Mouse (Mus musculus) olfactory bulb, adult 2 months (tissue): Measurements from ENCODE around the gene Atp5s. TPM values are rescaled to one million over a fixed set of nuclear protein-coding genes. Genes with fewer than 3 reads are reported as not detected.

Source experiments
- H3K27ac ChIP-seq: fragments of 200-500 bp; 2 replicates; pipeline ENCODE4 v1.5.1; 2012; ENCODE audit warnings: low read depth, low read length; ENCODE audit not compliant: insufficient read depth
- H3K4me1 ChIP-seq: fragments of 200-500 bp; 2 replicates; pipeline ENCODE4 v1.6.1; 2012; ENCODE audit warnings: low read length; ENCODE audit not compliant: control insufficient read depth, insufficient read depth
- H3K4me3 ChIP-seq: fragments of 200-500 bp; 2 replicates; pipeline ENCODE4 v1.5.1; 2012; ENCODE audit warnings: mild to moderate bottlenecking, low read depth, low read length, moderate library complexity; ENCODE audit not compliant: insufficient read depth
- CTCF ChIP-seq: fragments of 200-500 bp; IDR thresholded peaks from 2 replicates; pipeline ENCODE4 v1.5.1; 2012; ENCODE audit warnings: low read depth, mild to moderate bottlenecking, low read length, moderate library complexity; ENCODE audit not compliant: insufficient read depth
- POLR2A ChIP-seq: fragments of 200-500 bp; IDR thresholded peaks from 2 replicates; pipeline ENCODE4 v1.6.1; 2012; ENCODE audit warnings: mild to moderate bottlenecking, low read depth, low read length, moderate library complexity; ENCODE audit not compliant: insufficient read depth
- WGBS: fragments of 180-500 bp; shearing (Covaris S2); methylation state at CpG from one replicate; pipeline ENCODE4 v1.1.7; 2018; 5-methylcytosine and 5-hydroxymethylcytosine counted together
- polyA plus RNA-seq: library from polyadenylated mRNA; stranded (reverse); fragments of >200 nt; gene quantifications from 2 replicates; pipeline ENCODE4 v1.2.4, GENCODE M21; 2012; ENCODE audit warnings: low replicate concordance; ENCODE audit not compliant: missing spikeins, insufficient read depth, insufficient read length

The Atp5s gene
- polyA plus RNA-seq, 1 experiment, result not detected

GRCm38 (mm10) chr12:69783247-69784025 lies 58.7 kb downstream of the Atp5s start:
- H3K27ac ChIP-seq, result no peak overlapping the region
- no peaks in the 10 kb centered on the region for H3K4me1 ChIP-seq
- TF ChIP-seq CTCF (no peak), POLR2A (no peak)
- H3K4me3 ChIP-seq, result no peak overlapping the region
- whole genome bisulfite sequencing, result 77% methylated on average over 6 of the region's 6 CpGs

- Histone ChIP-seq H3K4me3 (no peak overlapping the region), H3K4me1 (peaks cover 4% of the 10 kb centered on the region; the same call in 1 of the 2 replicates), H3K27ac (no peak overlapping the region)
- 90% methylated on average over 9 of the region's 9 CpGs for WGBS
- TF ChIP-seq CTCF (no peak), POLR2A (no peak)
Measured at GRCm38 (mm10) chr12:69785471-69785870, 60.7 kb downstream of the Atp5s start.

- Histone ChIP-seq H3K4me1 (peaks cover 7% of the 10 kb centered on the region; the same call in 1 of the 2 replicates), H3K4me3 (no peak overlapping the region), H3K27ac (no peak overlapping the region)
- whole genome bisulfite sequencing, result 92% methylated on average over 5 of the region's 5 CpGs
- no peak for TF ChIP-seq CTCF
- TF ChIP-seq POLR2A, result no peak
Measured at GRCm38 (mm10) chr12:69788380-69788779, 63.6 kb downstream of the Atp5s start.

- peak overlapping the region; percentile 66 for H3K4me3 ChIP-seq
- H3K27ac ChIP-seq, result peak overlapping the region; percentile 31
- TF ChIP-seq POLR2A (no peak), CTCF (no peak)
- WGBS, result 32% methylated on average over 27 of the region's 27 CpGs
- H3K4me1 ChIP-seq, result peaks cover 7% of the 10 kb centered on the region; the same call in 1 of the 2 replicates
Measured at GRCm38 (mm10) chr12:69789766-69790529, 65.2 kb downstream of the Atp5s start.

GRCm38 (mm10) chr12:69790530-69791505 lies 66.1 kb downstream of the Atp5s start, which contains the start of gene Cdkl1:
TSS of gene Cdkl1 (minus strand) at chr12:69791267.
- H3K4me1 ChIP-seq, result peaks cover 7% of the 10 kb centered on the region; the same call in 1 of the 2 replicates
- WGBS, result 2% methylated on average over 45 of the region's 45 CpGs
- H3K4me3 ChIP-seq, result peak within 1 kb of the TSS; percentile 66
- no peak for TF ChIP-seq CTCF
- TF ChIP-seq POLR2A, result no peak
- H3K27ac ChIP-seq, result peak within 1 kb of the TSS; percentile 31

Other genes starting within 250 kb of the Atp5s start
- not detected in 2 replicates for gene Vcpkmt, start 141.9 kb upstream of the Atp5s start, polyA plus RNA-seq
- not detected in 2 replicates for gene Sos2, start 43.1 kb upstream of the Atp5s start, polyA plus RNA-seq
- gene L2hgdh, start 77 bp upstream of the Atp5s start, polyA plus RNA-seq, result not detected in 2 replicates
- not detected in 2 replicates for gene Cdkl1, start 66.3 kb downstream of the Atp5s start, polyA plus RNA-seq
- not detected in 2 replicates for gene Atl1, start 167.7 kb downstream of the Atp5s start, polyA plus RNA-seq
- gene Map4k5, start 168.2 kb downstream of the Atp5s start, polyA plus RNA-seq, result not detected in 2 replicates